Mouse (Mus musculus): Measurements from ENCODE around the gene Tstd3. TPM values are rescaled to one million over a fixed set of nuclear protein-coding genes. Genes with fewer than 3 reads are reported as not detected.

Tstd3 gene
- 3.0 and 3.9 TPM in 2 replicates for polyA plus RNA-seq (2012; rRNA removed)

DNA sequence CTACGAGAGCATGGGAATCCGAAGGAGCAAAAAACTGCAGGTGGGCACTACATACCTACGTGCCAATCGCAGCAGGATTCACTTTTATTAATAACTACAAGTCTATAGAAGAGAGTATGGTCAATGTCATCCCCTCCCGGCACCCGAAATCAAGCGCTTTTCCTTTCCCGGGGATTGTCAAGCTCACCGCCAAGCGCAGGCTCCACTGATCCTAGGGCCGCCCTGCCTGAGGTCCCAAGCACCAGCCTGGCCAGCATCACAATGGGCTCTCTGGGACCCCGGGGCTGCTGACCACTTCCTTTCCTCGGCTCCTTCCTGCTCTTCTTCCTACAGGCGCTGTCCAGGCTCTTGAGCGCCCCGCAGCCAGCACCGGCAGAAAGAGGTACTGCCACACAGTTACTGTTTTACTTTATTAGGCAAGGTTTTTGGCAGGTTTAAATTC, at the start of gene Tstd3, which contains the start of gene Usp45:
Gene Tstd3 (minus strand): TSS at position 350 of the 442 bp plus-strand sequence.
Gene Usp45 (plus strand): TSS at position 294 of the 442 bp plus-strand sequence.
- peak; percentile 89 for DNase-seq
- Histone ChIP-seq H3K27ac (ENCODE audit: insufficient read depth, low read depth, low read length) (no peak within 1 kb of the TSS), H3K4me3 (ENCODE audit: insufficient read depth, low read depth, low read length) (peak within 1 kb of the TSS; percentile 97), H3K36me3 (ENCODE audit: control insufficient read depth, insufficient read depth, low read length) (no peaks in the 10 kb centered on the region), H3K4me1 (ENCODE audit: control insufficient read depth, insufficient read depth, low read length) (no peaks in the 10 kb centered on the region), H3K27me3 (replicated peaks; ENCODE audit: control insufficient read depth, insufficient read depth, low read length) (no peaks in the 10 kb centered on the region)
- TF ChIP-seq POLR2A (IDR thresholded peaks at IDR 0.05; ENCODE audit: low read depth, low read length) (no peak), CTCF (conservative IDR thresholded peaks at IDR 0.05; ENCODE audit: insufficient read depth, insufficient read length, low read depth, low read length) (peak; percentile 81)
- under 1% methylated on average over 17 of the region's 17 CpGs for WGBS

- Histone ChIP-seq H3K36me3 (ENCODE audit: control insufficient read depth, insufficient read depth, low read length) (peaks cover 2% of the 10 kb centered on the region; the same call in 1 of the 2 replicates), H3K4me1 (ENCODE audit: control insufficient read depth, insufficient read depth, low read length) (no peaks in the 10 kb centered on the region), H3K27ac (ENCODE audit: insufficient read depth, low read depth, low read length) (no peak overlapping the region), H3K27me3 (replicated peaks; ENCODE audit: control insufficient read depth, insufficient read depth, low read length) (no peaks in the 10 kb centered on the region), H3K4me3 (ENCODE audit: insufficient read depth, low read depth, low read length) (no peak overlapping the region)
- TF ChIP-seq POLR2A (IDR thresholded peaks at IDR 0.05; ENCODE audit: low read depth, low read length) (no peak), CTCF (conservative IDR thresholded peaks at IDR 0.05; ENCODE audit: insufficient read depth, insufficient read length, low read depth, low read length) (peak; percentile 72)
- DNase-seq, result peak; percentile 55
- WGBS, result 35% methylated on average over 2 of the region's 2 CpGs
Measured at GRCm38 (mm10) chr4:21814029-21814428, 47.0 kb upstream of the Tstd3 start.

DNA sequence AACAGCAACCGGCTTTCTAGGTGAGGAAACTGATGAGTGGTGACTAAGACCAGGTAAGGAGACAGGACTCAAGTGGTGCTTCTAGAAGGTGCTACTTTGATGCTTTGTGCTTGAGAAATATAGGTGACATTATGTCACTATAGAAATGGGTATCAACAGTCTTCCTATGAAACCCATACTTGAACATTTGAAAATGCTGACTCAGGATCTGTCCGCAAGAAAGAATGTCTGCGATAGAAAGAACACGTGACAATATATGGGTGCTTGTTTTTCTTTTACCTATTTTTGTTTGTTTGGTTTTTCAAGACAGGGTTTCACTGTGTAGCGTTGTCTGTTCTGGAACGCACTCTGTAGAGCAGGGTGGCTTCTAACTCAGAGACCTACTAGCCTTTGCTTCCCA, 45.6 kb upstream of the Tstd3 start:
- no peaks in the 10 kb centered on the region for H3K4me1 ChIP-seq (ENCODE audit: control insufficient read depth, insufficient read depth, low read length)
- H3K4me3 ChIP-seq (ENCODE audit: insufficient read depth, low read depth, low read length), result no peak overlapping the region
- H3K27me3 ChIP-seq (replicated peaks; ENCODE audit: control insufficient read depth, insufficient read depth, low read length), result no peaks in the 10 kb centered on the region
- no peak for DNase-seq
- H3K27ac ChIP-seq (ENCODE audit: insufficient read depth, low read depth, low read length), result no peak overlapping the region
- WGBS, result 90% methylated on average over 6 of the region's 6 CpGs
- TF ChIP-seq POLR2A (IDR thresholded peaks at IDR 0.05; ENCODE audit: low read depth, low read length), result no peak
- TF ChIP-seq CTCF (conservative IDR thresholded peaks at IDR 0.05; ENCODE audit: insufficient read depth, insufficient read length, low read depth, low read length), result no peak
- H3K36me3 ChIP-seq (ENCODE audit: control insufficient read depth, insufficient read depth, low read length), result peaks cover 2% of the 10 kb centered on the region; the same call in 1 of the 2 replicates

DNA sequence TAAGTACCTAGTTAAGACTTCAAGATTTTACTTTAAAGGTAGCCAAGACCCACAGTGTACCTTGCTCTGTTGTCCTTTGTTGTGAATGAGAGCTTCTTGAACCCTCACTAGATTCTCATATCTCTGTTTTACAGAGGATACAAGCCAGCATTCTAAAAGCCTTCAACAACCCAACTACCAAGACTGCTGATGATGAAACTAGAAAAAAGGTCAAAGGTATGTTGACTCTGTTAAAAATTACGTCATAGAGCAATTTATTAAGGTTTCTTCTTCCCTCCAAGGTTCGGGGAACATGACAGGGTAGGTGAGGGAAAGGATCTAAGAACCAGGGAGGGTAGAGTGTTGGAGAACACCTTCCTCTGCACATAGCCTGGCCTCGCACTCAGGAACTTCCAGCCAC, 43.6 kb upstream of the Tstd3 start:
- 69% methylated on average over 3 of the region's 3 CpGs for WGBS

DNA sequence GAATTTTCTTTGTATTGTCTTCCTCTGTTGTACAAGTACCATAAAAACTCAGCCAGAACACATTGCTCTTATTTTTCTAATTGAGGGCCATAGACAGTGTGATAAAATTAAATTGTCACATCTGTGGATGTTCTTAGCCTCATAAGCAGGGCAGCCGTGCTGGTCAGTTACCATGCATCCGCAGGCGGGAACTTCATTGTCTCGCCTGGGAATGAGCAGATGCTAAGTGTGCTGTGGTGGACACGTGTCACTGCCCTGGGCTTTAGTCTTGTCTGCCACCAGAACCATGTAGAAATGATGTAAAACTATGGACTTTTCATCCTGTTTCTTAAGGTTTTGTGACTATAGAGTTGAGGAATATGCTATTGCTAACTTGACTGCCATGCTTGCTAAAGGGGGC, 40.2 kb upstream of the Tstd3 start:
- Histone ChIP-seq H3K4me3 (ENCODE audit: insufficient read depth, low read depth, low read length) (no peak overlapping the region), H3K4me1 (ENCODE audit: control insufficient read depth, insufficient read depth, low read length) (no peaks in the 10 kb centered on the region), H3K36me3 (ENCODE audit: control insufficient read depth, insufficient read depth, low read length) (no peaks in the 10 kb centered on the region; the same call in 1 of the 2 replicates), H3K27ac (ENCODE audit: insufficient read depth, low read depth, low read length) (no peak overlapping the region), H3K27me3 (replicated peaks; ENCODE audit: control insufficient read depth, insufficient read depth, low read length) (no peaks in the 10 kb centered on the region)
- no peak for TF ChIP-seq CTCF (conservative IDR thresholded peaks at IDR 0.05; ENCODE audit: insufficient read depth, insufficient read length, low read depth, low read length)
- no peak for TF ChIP-seq POLR2A (IDR thresholded peaks at IDR 0.05; ENCODE audit: low read depth, low read length)
- no peak for DNase-seq
- 85% methylated on average over 5 of the region's 5 CpGs for WGBS

More for the DNA sequence above, 43.6 kb upstream of the Tstd3 start:
- no peak for TF ChIP-seq CTCF (conservative IDR thresholded peaks at IDR 0.05; ENCODE audit: insufficient read depth, insufficient read length, low read depth, low read length)
- Histone ChIP-seq H3K4me1 (ENCODE audit: control insufficient read depth, insufficient read depth, low read length) (no peaks in the 10 kb centered on the region), H3K36me3 (ENCODE audit: control insufficient read depth, insufficient read depth, low read length) (no peaks in the 10 kb centered on the region; the same call in 1 of the 2 replicates), H3K27me3 (replicated peaks; ENCODE audit: control insufficient read depth, insufficient read depth, low read length) (no peaks in the 10 kb centered on the region), H3K4me3 (ENCODE audit: insufficient read depth, low read depth, low read length) (no peak overlapping the region), H3K27ac (ENCODE audit: insufficient read depth, low read depth, low read length) (no peak overlapping the region)
- DNase-seq, result no peak

DNA sequence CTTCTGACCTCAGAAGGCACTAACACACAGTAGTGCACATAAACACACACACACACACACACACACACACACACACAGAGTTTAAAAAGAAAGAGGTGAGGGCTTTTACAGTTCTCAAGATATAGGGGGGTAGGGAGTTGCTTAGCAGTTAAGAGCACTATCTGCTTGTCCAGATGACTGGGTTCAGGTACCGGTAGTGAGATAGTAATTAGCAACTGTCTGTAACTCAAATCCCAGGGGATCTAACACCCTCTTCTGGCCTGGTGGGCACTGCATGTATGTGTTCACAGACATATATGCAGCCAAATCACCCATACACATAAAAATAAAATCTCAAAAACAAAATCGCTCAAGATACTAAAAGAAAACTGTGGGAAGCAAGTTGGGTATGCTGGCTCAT, 34.6 kb upstream of the Tstd3 start:
- TF ChIP-seq POLR2A (IDR thresholded peaks at IDR 0.05; ENCODE audit: low read depth, low read length) (no peak), CTCF (conservative IDR thresholded peaks at IDR 0.05; ENCODE audit: insufficient read depth, insufficient read length, low read depth, low read length) (no peak)
- 99% methylated on average over 2 of the region's 2 CpGs for WGBS
- H3K36me3 ChIP-seq (ENCODE audit: control insufficient read depth, insufficient read depth, low read length), result peaks cover 5% of the 10 kb centered on the region; the same call in 1 of the 2 replicates

GRCm38 (mm10) chr4:21801013-21801412, 34.0 kb upstream of the Tstd3 start:
- DNase-seq, result no peak
- H3K27me3 ChIP-seq (replicated peaks; ENCODE audit: control insufficient read depth, insufficient read depth, low read length), result no peaks in the 10 kb centered on the region
- H3K4me1 ChIP-seq (ENCODE audit: control insufficient read depth, insufficient read depth, low read length), result no peaks in the 10 kb centered on the region
- no peak overlapping the region for H3K4me3 ChIP-seq (ENCODE audit: insufficient read depth, low read depth, low read length)
- peaks cover 5% of the 10 kb centered on the region; the same call in 1 of the 2 replicates for H3K36me3 ChIP-seq (ENCODE audit: control insufficient read depth, insufficient read depth, low read length)
- TF ChIP-seq POLR2A (IDR thresholded peaks at IDR 0.05; ENCODE audit: low read depth, low read length) (no peak), CTCF (conservative IDR thresholded peaks at IDR 0.05; ENCODE audit: insufficient read depth, insufficient read length, low read depth, low read length) (no peak)
- 98% methylated on average over 1 of the region's 1 CpGs for WGBS
- no peak overlapping the region for H3K27ac ChIP-seq (ENCODE audit: insufficient read depth, low read depth, low read length)

More for the DNA sequence above, 34.6 kb upstream of the Tstd3 start:
- no peak for DNase-seq
- Histone ChIP-seq H3K4me3 (ENCODE audit: insufficient read depth, low read depth, low read length) (no peak overlapping the region), H3K27me3 (replicated peaks; ENCODE audit: control insufficient read depth, insufficient read depth, low read length) (no peaks in the 10 kb centered on the region), H3K4me1 (ENCODE audit: control insufficient read depth, insufficient read depth, low read length) (no peaks in the 10 kb centered on the region), H3K27ac (ENCODE audit: insufficient read depth, low read depth, low read length) (no peak overlapping the region)

Measured in kidney, adult 2 months (tissue).